Mouse (Mus musculus) urinary bladder, adult 18-20 months (tissue): Measurements from ENCODE around the gene Eya3.
A peak's percentile ranks its signal among the peaks of the same experiment; 100 is the strongest.
"Not testable (repeated sequence)": the region's sequence is repeated elsewhere in the genome, so short reads cannot be mapped to it uniquely, and the experiment has no call there.

Source experiments
- DNase-seq, 2 experiments: peaks; one replicate each; pipeline ENCODE4 v3.0.0; 2022; ENCODE audit warnings: low spot score in 2 of 2, mixed read lengths in 2 of 2

The Eya3 gene

DNA sequence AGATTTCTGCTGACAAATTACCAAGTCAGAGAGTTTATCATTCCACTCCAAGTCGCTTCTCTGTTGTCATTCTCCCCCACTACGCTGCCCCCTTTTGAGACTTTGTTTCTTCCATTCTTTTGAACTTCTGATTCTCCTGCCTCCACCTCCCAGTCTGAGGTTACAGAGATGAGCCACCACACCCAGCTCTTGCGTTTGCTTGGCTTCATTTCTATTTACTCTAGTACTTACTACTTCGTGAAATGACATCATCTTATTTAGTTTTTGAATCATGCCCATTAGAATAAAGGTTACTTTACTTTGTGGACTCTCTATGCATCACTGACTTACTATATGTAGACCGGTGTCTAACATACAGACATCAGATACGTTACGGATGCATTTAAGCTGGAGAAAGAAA is 8.7 kb downstream of the Eya3 start:
- no peak for DNase-seq

DNA sequence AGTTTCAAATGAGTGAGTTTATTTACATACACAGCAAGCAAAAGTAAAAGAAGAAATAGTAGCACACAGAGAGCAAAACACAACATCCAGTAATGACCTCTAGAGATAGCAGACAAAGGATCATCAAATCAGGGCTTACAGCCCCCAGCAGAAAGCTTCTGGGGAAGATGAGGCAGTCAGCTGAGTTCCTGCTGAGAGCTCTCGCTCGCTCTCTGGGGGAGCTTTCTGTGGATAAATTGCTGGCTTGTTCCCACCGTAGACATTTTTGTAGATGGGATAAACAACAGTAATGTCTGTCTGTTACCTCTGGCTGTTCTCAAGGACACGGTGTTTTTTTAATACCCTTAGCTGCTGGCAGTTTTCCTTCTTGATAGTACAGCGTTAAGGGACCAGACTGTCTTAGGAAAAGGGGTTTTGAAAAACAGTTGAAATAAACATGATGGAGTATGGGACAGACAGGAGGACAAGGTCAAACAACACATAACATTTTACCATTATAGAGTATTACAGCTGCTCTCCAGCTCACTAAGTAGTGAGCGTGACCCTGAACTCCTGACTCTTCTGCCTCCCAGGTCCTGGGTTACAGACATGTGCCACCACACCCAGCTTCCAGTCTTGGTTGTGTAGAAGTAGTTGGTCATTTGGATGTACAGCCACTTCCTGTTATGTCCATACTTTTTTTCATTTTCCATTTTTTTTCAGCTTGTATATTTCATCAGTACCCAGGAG is 10.6 kb downstream of the Eya3 start:
- DNase-seq: no peak

- peak; percentile 10 to 40 for DNase-seq
Measured at GRCm38 (mm10) chr4:132652842-132653241, 14.1 kb downstream of the Eya3 start.

DNA sequence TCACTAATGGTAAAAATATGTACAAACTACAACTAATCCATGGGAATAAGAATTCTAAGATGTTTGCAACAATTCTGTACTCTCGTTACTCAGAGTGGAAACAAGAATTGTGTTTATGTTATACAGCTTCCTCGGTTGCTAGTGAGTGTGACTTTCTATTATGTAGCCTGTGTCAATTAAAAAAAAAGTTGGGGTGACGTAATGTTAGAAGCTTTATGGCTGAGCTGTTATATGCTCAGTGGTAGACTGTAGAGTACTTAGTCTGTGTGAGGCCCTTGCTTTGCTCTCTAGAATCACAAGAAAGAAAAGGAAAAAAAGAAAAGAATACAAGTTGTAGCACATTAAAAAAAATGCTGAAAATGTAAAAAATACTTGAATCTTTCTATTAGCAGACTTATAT is 15.0 kb downstream of the Eya3 start:
- DNase-seq: no peak

GRCm38 (mm10) chr4:132655290-132655689 is 16.5 kb downstream of the Eya3 start:
- DNase-seq: no peak

GRCm38 (mm10) chr4:132659106-132659505 is 20.3 kb downstream of the Eya3 start:
- DNase-seq: no peak

GRCm38 (mm10) chr4:132672697-132673096 is 33.9 kb downstream of the Eya3 start:
- DNase-seq: no peak

GRCm38 (mm10) chr4:132676771-132677539 is 38.2 kb downstream of the Eya3 start:
- DNase-seq: peak in 1 of 2 experiments; percentile 12

DNA sequence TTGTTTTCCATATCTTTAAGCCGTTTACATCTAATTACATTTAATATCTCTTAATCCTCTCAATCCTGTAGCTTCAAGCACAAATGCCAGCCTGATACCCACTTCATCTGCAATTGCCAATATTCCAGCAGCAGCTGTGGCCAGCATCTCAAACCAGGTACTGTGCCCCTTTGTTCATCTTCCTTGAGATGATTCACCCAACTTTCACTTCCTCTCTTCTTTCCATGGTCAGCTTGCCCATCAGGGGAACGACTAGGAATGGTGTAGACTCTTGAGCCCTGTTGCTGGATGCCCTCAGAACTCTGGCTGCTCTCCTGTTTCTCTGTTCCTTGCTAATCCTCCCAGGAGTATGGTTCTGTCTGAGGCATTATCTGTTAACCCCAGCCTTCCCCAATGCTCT is 50.8 kb downstream of the Eya3 start:
- DNase-seq: no peak

DNA sequence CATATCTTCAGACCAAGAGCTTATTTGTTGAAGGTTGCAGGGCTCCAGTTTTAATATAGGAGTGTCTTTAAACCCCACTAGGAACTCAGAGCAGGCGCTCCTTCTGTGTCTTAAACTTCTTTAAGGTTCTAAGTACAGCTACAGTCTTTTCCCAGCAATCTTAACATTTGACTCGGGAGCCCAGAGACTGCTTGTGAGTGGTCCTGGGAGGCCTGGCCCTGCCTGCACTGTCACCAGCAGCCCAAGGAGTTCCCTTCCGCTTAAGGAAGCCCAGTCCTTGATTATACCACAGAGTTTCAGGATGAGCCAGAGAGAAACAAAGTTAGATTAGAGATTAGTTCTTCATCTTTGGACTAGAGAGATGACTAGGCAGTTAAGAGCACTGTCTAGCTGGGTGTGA is 54.6 kb downstream of the Eya3 start:
- no peak for DNase-seq

- no peak for DNase-seq
Measured at GRCm38 (mm10) chr4:132702076-132702475, 63.3 kb downstream of the Eya3 start.

DNA sequence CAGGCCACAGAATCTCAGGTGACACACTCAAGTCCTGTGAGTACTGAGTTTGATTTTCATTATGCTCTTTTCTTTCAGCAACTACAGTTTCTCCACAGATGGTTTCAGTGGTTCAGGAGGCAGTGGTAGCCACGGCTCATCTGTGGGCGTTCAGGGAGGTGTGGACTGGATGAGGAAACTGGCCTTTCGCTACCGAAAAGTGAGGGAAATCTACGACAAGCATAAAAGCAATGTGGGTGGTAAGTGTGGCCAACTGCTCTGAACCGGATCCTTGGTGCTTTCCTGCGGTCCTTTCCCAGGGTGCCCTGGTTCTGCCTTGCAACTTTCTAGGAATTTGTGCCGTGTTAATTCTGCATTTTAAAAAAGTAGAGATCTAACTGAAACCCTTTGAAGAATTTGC is 68.1 kb downstream of the Eya3 start:
- DNase-seq: no peak

DNA sequence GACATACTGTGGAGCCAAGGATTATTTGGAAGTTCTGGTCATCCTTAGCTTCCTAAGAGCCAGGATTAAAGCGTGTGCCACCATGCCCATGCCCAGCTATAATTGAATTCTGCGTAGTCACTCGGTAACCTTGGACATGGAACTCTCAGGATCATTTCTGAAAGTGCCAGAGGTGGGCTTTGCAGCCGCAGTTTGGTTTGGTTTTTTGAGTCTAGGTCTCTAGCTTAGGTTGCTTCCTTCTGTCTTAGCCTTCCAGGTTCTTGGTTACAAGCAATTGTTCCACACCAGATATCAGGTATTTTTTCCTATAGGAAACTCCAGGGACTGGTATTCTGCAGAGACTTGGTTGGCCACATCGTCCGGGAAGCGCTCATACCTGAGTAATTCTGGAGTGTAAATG is 74.4 kb downstream of the Eya3 start:
- DNase-seq: no peak

DNA sequence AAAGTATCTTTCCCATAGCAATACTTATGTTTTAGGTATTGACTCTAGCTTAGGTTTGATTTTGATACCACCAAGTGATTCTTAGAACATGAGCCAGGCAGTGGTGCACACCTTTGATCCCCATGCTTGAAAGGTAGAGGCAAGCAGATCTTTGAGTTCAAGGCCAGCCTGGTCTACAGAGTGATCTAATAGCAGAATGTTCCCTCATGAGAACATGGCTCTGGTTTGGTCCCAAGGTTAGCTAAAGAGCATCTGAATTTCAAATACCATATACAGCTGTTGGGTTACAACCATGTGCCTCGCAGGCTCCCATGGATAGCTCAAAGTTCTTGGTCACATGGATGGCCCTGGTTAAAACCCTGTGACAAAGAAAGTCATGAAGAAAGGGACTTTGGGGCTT is 79.5 kb downstream of the Eya3 start:
- DNase-seq: no peak

- DNase-seq: no peak
Measured at GRCm38 (mm10) chr4:132728233-132728632, 89.4 kb downstream of the Eya3 start.

GRCm38 (mm10) chr4:132731616-132732015 is 92.8 kb downstream of the Eya3 start:
- DNase-seq: no peak

- peak; percentile 81 to 83 for DNase-seq
Measured at GRCm38 (mm10) chr4:132732148-132732684, 93.4 kb downstream of the Eya3 start, which contains the start of gene Xkr8. Xkr8 (minus strand) TSS chr4:132732546.

DNA sequence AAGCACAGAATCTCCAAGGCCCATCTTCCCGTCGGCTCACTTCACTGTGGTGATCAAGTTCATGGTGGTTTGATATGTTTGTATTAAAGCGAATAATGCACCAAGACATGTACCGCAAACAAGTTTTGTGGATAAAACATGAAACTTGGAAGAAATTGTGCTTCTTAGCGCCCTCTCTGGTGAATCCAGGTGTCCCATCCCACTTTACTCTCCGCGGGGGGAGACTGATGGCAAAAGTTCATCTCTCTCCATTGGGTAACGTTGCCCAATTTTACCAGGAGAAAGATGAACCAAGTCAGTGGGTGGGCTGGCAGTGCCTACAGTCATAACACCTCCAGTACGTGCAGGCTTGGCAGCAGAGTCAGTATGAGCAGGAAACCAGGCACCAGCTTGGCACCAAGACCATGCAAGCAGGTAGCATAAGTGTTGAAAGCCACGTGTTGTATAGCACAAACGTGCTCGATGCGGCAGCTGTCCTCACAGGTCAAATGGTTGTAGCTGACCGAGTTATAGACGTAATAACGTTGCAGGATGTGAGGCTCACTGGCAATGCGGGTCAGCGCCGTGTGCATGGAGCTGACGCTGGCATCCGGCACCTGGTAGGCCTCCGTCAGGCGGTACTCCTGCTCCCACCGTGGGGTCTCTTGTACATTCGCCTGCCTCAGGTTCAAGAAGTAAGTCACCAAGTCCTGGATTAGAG is 94.4 kb downstream of the Eya3 start:
- no peak for DNase-seq

DNA sequence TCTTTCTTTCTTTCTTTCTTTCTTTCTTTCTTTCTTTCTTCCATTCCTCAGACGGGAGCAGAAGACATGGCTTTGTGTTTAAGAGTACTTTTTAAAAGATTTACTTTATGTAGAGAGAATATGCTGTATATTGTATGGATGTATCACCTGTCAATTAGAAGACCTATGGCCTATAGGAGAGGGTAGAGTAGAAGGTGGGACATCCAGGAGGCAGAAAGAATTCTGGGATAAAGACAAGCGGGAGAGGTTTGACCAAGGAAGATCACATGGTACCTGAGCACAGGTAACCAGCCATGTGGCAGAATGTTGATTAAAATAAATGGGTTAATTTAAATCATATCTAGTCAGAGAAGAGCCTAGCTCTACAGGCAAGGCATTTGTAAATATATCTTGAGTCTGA is 96.0 kb downstream of the Eya3 start:
- no peak for DNase-seq

DNA sequence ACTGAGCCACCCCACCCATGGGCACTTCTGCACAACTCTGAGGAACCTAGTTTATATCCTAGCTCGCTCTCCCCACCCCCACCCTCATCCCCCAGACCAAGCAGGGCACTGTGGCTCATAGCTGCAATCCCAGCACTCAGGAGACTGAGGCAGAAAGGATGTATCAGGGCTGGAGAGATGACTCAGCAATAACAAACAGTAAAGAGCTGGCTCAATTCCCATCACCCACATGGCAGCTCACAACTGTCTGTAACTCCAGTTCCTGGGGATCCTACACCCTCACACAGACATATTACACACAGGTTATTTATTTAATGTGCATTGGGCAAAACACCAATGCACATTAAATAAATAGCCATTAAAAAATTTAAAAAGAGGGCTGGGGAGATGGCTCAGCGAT is 96.6 kb downstream of the Eya3 start:
- DNase-seq: no peak

DNA sequence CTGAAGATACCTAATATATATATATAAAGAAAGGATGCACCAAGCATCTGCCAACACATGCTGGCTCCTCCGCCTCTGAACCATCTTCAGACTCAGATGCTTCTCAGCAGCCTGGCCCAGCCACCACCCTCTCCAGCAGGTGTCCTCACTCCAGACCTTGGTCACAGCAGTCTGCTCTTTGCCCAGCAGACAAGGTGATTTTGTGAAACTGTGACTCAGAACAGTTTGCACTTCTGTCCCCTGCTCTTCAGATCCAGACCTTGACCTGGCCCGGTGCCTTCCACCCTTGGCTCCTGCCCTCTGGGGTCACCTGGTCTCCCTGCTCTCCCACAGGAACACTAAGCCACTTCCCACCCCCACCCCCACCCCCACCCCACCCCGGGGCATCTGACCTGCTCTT is 97.1 kb downstream of the Eya3 start:
- DNase-seq: no peak

GRCm38 (mm10) chr4:132737154-132737553 is 98.4 kb downstream of the Eya3 start:
- DNase-seq: not testable (repeated sequence)
